Mouse (Mus musculus): Measurements from ENCODE around the gene Pcid2.
A peak's percentile ranks its signal among the peaks of the same experiment; 100 is the strongest.

Pcid2 gene

GRCm38 (mm10) chr8:13105087-13105881, at the start of gene Pcid2, which contains the start of gene Cul4a:
TSS of gene Pcid2 (minus strand) at chr8:13105459.
TSS of gene Cul4a (plus strand) at chr8:13105621.
- DNase-seq, result peak; percentile 95 to 97

GRCm38 (mm10) chr8:13154099-13154498, 48.8 kb upstream of the Pcid2 start:
- DNase-seq, result no peak

- DNase-seq, result no peak
Observed at GRCm38 (mm10) chr8:13150929-13151328, 45.7 kb upstream of the Pcid2 start.

- peak in 1 of 2 experiments; percentile 22 for DNase-seq
Observed at GRCm38 (mm10) chr8:13149866-13150265, 44.6 kb upstream of the Pcid2 start.

DNA sequence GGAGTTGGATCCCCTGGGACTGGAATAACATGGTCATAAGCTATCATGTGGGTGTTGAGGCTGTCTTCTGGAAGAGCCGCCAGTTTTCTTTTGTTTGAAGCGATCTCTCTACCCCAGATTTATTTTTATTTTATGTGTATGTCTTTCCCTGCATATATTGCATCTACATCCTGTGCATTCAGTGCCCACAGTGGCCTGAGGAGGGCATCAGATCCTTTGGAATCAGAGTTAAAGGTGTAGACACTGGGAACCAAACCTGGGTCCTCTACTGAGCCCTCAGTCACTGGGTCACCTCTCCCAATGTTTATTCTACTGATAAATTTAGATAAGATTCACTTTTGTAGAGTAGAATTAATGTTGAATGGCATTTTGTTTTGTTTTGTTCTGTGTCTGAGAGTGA, 44.0 kb upstream of the Pcid2 start:
- no peak for DNase-seq

DNA sequence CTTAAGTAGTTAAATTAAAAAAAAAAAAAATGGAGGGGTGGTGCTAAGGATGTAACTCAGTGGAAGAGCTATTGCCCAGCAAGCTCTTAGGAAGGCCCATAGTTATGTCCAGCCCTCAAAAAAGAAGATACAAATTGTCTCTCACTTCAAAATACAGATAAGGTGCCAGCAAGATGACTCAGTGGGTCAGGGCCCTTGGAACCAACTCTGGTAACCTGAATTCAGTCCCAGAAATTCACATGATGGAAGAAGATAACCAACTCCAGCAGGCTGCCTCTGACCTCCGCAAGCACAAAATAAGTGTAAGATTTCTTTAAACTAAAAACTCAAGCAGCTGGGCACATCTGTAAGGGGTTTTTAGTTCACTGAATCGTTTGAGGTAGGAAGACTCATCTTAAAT, 43.2 kb upstream of the Pcid2 start:
- DNase-seq, result no peak

DNA sequence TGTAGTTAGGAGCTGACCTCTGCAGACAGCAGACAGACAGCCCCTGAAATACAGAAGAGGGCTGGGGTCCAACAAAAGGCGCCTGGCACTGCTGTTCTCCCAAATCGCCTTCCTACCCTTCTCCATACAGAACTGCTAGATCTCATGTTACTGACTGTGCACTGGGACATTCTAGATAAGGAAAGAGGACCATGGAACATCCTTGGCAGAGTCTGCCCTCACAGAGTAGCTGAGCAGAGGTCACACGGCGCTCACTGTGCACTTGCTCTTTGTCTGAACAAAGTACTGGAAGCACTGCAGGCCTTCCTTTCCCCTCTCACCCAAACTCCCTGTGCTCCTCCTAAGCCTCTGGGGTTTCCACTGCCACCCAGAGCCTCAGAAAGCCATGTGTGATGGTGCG, 36.4 kb upstream of the Pcid2 start:
- no peak for DNase-seq

DNA sequence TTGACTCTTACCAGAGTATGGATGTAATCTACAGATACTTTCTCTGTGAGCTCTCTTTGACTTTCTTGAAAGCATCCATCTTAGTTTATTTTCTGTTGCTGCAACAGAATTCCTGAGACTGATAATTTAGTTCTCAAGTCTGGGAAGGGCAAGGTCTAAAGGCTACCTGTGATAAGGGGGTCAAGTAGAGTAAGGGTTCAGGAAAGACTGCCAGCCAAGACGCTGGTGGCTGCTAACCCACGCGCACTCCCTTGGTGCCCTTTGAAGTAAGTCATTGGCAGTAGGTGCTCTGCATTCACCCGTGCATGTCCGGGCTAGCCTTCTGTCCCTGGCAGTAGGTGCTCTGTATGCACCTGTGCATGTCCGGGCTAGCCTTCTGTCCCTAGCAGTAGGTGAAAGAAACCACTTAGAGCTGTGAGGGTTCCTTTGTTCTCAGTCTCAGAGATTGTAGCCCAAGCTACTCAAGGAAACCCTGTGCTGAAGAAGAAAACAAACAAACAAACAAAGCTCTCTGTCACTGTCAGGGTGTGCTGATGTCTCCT, 34.5 kb upstream of the Pcid2 start:
- DNase-seq, result no peak

DNA sequence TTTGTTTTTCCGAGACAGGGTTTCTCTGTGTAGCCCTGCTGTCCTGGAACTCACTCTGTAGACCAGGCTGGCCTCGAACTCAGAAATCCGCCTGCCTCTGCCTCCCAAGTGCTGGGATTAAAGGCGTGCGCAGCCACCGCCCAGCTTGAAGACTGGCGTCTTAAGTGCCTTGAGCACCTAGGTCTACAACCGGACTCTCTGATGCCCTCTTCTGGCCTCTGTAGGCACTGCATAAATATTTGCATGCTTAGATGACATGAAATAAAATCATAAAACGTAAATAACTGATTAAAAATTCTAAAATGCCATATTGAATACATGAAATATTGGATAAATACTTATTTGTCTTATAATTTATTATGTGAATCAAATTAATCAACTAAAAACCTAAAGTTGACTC, 27.0 kb upstream of the Pcid2 start:
- peak; percentile 57 to 69 for DNase-seq

DNA sequence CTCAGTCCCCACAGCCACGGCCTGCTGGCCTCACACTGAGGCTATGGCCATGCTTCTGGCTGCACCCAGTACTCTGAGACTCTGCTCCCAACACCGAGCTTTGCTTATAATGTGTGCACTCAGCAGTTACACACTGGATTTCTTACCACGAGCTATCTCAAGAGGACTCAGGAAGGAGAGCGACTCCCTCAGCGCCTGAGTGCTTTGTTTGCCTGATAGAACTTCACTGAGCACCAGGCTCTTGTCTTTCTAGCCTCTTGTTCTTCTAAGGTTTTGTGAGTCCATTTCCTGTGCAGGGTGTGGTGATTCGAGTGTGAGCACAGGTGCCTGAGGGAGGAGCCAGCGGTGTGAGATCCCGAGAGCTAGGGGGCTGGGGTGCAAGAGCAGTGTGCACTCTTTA, 19.6 kb upstream of the Pcid2 start:
- DNase-seq, result no peak

DNA sequence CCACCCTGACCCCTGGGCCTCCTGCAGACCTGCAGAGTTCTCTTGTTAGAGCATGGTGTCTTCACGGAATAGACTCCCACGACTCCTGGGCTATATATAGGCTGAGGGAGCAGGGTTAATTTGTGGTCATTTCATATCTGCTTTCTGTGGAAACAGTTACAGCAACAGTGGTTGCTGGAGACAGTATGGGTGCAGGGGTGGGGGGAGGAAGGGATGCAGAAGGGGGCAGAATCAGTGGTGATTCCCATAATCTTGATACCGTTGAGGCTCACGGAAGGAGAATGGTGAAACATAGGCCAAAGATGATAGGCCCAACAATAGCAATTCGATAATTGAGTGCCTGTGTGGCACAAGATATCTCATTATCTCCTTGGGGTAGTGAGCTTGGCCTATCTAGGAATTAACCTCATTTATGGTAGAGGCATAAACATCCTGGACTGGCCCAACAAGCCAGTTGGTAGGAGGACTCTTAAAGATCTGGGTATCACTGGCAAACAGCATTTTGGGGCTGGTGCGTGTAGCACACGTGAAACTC, 17.7 kb upstream of the Pcid2 start:
- no peak for DNase-seq

DNA sequence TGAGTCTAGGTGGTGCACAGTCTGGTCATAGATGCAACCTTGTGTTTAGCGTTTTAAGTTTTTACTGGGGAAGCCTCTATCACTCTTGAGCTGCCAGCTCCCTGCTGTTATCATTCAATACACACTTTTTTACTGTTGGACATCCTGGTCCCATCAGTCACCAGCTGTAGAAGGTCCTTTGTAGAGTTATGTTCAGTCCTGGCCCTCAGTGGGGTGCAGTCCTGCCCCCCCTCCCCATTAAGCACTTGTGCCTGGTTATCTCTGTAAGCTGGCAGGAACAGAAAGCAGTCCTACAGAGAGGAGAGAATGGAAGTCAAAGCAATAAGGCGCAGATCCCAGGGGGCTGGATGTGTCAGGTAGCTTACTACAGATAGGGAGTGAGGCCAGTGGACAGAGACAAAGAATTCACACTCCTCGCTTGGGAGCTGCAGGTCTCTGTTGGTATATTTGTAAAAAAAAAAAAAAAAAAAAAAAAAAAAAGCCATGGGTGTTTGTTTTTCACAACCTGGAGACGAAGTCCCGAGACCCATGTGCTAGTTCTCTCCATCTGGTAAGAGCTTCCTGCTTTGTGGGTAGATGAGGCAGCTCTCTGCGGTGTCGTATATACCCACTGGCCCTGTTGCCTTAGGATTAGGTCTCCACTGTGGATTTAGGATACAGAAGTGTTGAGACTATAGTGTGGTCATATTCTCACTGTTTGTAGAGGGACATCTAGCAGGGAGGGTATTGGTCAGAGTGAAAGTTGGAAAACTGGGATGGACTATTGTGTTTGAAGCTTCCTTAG, 15.8 kb upstream of the Pcid2 start:
- DNase-seq, result no peak

GRCm38 (mm10) chr8:13118516-13118915, 13.3 kb upstream of the Pcid2 start:
- no peak for DNase-seq

- no peak for DNase-seq
Observed at GRCm38 (mm10) chr8:13117096-13117495, 11.8 kb upstream of the Pcid2 start.

DNA sequence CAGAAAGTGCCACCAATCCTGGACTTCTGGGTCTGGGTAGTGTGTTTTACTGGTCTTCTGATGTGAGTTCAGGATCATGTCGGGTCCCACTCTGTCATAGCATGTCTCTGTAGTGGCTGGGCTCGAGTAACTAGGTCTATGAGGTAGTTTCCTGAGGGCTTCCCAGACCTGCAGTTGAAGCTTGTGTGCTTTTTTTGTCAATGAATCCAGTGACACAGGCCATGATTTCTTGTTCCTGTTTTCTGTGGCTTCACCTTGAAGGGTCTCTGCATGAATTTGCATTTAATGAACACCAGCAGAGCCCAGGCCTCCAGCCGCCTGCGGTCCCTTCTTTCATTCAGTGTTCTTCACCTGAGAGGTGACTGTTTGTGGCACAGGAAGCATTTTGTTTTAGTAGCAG, 8.0 kb upstream of the Pcid2 start:
- DNase-seq, result no peak

- no peak for DNase-seq
Observed at GRCm38 (mm10) chr8:13111917-13112316, 6.7 kb upstream of the Pcid2 start.

DNA sequence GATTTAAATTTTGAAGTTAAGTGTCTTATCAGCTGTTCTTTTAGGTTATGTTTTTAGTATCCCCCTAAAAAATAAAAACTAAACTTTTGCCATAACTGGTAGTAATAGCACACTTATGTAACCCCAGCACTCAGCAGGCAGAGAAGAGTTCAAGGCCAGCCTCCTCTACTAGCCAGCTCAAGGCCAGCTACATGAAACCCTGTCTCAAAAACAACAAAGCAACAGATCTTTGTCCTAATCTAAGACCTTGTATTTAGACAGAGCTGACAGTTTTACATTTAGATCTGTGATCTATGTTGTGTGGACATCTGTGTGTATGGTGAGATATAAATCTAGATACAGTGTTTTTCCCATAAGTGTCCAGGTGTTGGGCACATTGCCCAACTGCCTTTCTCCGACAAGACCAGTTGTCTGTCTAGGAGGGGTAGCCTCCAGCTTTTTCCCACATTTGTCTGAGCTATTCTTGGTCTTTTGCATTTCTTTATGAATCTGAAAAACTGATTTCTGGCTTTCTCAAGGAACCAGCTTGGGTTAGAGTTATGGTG, 4.2 kb upstream of the Pcid2 start:
- DNase-seq, result no peak

DNA sequence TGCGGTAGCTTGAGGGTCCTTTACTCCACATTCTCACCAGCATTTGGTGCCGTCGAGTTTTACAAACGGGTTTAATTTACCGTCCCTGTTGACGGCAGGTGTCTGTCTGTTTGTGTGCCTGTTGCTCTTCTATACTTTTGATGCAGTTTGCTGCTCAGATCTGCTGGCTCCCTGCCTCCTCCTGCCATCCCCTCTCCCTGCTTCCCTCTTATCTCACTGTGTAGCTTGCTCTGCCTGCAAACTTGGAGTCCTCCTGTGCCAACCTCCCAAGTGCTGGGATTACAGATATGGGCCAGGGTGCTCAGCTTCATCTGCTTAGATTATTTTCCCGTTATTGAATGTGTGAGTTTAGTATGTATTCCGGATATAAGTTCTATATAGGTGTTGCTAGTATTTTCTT, 3.7 kb upstream of the Pcid2 start:
- no peak for DNase-seq

GRCm38 (mm10) chr8:13107990-13108638, 2.9 kb upstream of the Pcid2 start:
- no peak for DNase-seq

DNA sequence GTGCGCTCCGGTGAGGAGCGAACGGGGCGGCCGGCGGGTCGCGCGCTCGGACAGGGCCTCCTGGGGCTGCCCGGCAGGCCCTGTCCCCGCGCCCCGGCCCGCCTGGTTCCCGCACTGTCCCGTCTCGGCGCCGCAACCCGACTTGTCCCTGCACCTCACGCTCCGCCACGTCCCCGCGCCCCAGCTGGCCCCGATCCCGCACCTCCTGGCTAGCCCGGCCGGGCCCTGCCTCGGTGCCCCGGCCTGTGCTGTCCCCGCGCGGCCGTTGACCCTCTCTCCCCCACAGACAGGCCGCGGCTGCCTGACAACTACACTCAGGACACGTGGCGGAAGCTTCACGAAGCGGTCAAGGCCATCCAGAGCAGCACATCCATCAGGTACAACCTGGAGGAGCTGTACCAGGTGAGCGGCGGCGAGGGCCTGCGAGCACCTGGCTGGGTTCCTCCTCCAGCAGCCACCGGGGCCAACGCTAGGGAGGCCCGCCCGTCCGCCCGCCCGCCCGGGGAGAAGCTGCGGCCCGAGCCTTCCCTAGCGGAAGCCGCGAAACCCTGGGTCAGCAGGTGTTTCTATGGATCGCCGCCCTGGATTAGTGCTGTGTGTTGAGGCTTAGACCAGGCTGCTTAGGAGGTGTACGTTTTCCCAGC, 771 bp upstream of the Pcid2 start:
- peak in 1 of 2 experiments; percentile 67 for DNase-seq

DNA sequence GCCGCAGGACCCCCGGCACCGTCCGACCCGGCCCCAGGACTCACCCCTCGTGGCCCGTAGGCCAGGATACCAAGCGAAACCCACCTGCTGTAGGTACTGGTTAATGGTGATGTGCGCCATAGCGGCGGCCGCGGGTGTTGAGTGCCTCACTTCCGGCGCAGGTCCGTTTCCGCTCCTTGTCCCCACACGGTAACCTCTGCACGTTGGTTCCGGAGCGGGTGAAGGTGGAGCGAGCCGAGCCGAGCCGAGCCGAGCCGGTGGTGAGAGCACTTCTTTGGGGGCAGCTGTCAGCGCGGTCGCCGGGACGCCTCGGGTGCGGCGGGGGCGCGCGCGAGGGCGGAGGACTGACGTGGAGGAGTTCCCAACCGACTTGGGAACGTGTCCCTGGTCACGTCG, 570 bp downstream of the Pcid2 start:
- DNase-seq, result peak; percentile 92 to 96

DNA sequence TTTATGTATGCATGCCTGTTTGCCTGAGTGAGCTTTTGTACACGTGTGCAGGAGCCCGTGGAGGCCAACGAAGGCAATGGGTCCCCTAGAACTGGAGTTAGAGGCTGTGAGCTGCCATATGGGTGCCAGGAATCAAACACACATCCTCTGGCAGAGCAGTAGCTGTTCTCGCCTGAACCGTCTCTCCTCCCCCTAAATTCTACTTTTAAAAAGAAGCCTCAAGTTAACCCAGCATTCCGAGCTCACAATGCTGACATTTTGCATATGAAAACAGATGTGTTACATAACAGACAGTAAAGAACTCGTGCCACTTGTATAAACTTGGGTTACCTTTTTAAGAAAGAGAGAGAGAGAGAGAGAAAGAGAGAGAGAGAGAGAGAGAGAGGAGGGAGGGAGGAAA, 27.7 kb downstream of the Pcid2 start:
- no peak for DNase-seq
